21 mouse cellular contexts compared by ENCODE assay signal in genomic region chr13:101278127-101278526, GRCm38 (mm10).
"Had no signal": no experiment of that assay in that cellular context is flagged by ENCODE, and none has a peak within 500 bp of the region (broad histone marks: within the 10 kb centered on the region; RNA-seq: fewer than 3 reads in every experiment).

No protein-coding gene starts in this region.

- H3K9ac ChIP-seq: liver, embryonic 14.5 days; lung, embryonic 15.5 days; midbrain, embryonic 13.5 days; neural tube, embryonic 13.5 days had no signal

- H3K36me3 ChIP-seq: lung, embryonic 15.5 days; midbrain, embryonic 10.5 days; midbrain, embryonic 13.5 days; neural tube, embryonic 13.5 days had no signal

- H3K4me1 ChIP-seq: lung, embryonic 15.5 days; megakaryocyte, embryonic 14.5 days; midbrain, embryonic 10.5 days; midbrain, embryonic 13.5 days; neural tube, embryonic 13.5 days had no signal

- H3K9me3 ChIP-seq: lung, embryonic 15.5 days; neural tube, embryonic 13.5 days had no signal

- H3K27ac ChIP-seq: kidney, postnatal 0 days; layer of hippocampus, adult 2 months; left cerebral cortex, adult 2 months; liver, embryonic 14.5 days; lung, embryonic 15.5 days; midbrain, embryonic 10.5 days; midbrain, embryonic 13.5 days; neural tube, embryonic 13.5 days had no signal

- DNase-seq: kidney, postnatal 25 days; layer of hippocampus, postnatal 36 days; lung, adult 18-20 months; lung, postnatal 10 days; lung, postnatal 36 days; retina, postnatal 1 day; right cerebral cortex, postnatal 25 days; thymus, adult 18-20 months; thymus, postnatal 36 days had no signal

- ATAC-seq: midbrain, embryonic 13.5 days; midbrain, embryonic 16.5 days had no signal

- H3K27me3 ChIP-seq: lung, embryonic 15.5 days; megakaryocyte, embryonic 14.5 days; midbrain, embryonic 13.5 days; neural tube, embryonic 13.5 days had no signal

- H3K4me2 ChIP-seq: liver, embryonic 11.5 days; lung, embryonic 15.5 days; midbrain, embryonic 13.5 days; neural tube, embryonic 13.5 days had no signal

- H3K4me3 ChIP-seq: layer of hippocampus, adult 2 months; left cerebral cortex, adult 2 months; lung, embryonic 15.5 days; megakaryocyte, embryonic 14.5 days; midbrain, embryonic 10.5 days; midbrain, embryonic 13.5 days; myocyte; neural tube, embryonic 13.5 days had no signal
